Mouse (Mus musculus) kidney, embryonic 15.5 days (tissue): Measurements from ENCODE around the gene Gpr84. TPM values are rescaled to one million over a fixed set of nuclear protein-coding genes. Genes with fewer than 3 reads are reported as not detected.

Experiments
- ATAC-seq: fragments of 200-750 bp; cut with Nextera tagmentation; replicated peaks from 2 replicates; pipeline ENCODE4 v1.8.0; 2017; ENCODE audit warnings: moderate TSS enrichment; ENCODE audit not compliant: low FRiP score
- H3K27ac ChIP-seq: fragments of 300-500 bp; sonication (generic); 2 replicates; pipeline ENCODE4 v1.5.1; 2015; ENCODE audit warnings: mild to moderate bottlenecking, inconsistent platforms
- H3K27me3 ChIP-seq: fragments of 300-500 bp; sonication (generic); 2 replicates; pipeline ENCODE4 v1.6.1; 2015; ENCODE audit warnings: inconsistent platforms
- H3K36me3 ChIP-seq: fragments of 300-500 bp; sonication (generic); 2 replicates; pipeline ENCODE4 v1.6.1; 2015; ENCODE audit warnings: inconsistent platforms
- H3K4me1 ChIP-seq: fragments of 300-500 bp; sonication (generic); 2 replicates; pipeline ENCODE4 v1.6.1; 2015; ENCODE audit warnings: inconsistent platforms
- H3K4me2 ChIP-seq: fragments of 300-500 bp; sonication (generic); 2 replicates; pipeline ENCODE4 v1.6.1; 2015; ENCODE audit warnings: moderate library complexity, mild to moderate bottlenecking, inconsistent platforms
- H3K4me3 ChIP-seq: fragments of 300-500 bp; sonication (generic); replicated peaks from 2 replicates; pipeline ENCODE4 v1.5.1; 2015; ENCODE audit warnings: mild to moderate bottlenecking, inconsistent platforms
- H3K9ac ChIP-seq: fragments of 300-500 bp; sonication (generic); 2 replicates; pipeline ENCODE4 v1.6.1; 2015; ENCODE audit warnings: mild to moderate bottlenecking, inconsistent platforms
- H3K9me3 ChIP-seq: fragments of 300-500 bp; sonication (generic); replicated peaks from 2 replicates; pipeline ENCODE4 v1.6.1; 2016; ENCODE audit warnings: inconsistent platforms
- WGBS: fragments of 180-500 bp; shearing (Covaris S2); methylation state at CpG from one replicate; pipeline ENCODE4 v1.1.7; 2015; ENCODE audit warnings: mixed read lengths; 5-methylcytosine and 5-hydroxymethylcytosine counted together
- polyA plus RNA-seq: library from polyadenylated mRNA; unstranded; fragments of >200 nt; fragmentation: Nextera tagmentation; extraction: Ambion mirVana; gene quantifications from 2 replicates; pipeline ENCODE4 v1.2.1, GENCODE M21; 2015

The Gpr84 gene
- polyA plus RNA-seq, 1 experiment from 2014 or later, result 0.42 TPM

DNA sequence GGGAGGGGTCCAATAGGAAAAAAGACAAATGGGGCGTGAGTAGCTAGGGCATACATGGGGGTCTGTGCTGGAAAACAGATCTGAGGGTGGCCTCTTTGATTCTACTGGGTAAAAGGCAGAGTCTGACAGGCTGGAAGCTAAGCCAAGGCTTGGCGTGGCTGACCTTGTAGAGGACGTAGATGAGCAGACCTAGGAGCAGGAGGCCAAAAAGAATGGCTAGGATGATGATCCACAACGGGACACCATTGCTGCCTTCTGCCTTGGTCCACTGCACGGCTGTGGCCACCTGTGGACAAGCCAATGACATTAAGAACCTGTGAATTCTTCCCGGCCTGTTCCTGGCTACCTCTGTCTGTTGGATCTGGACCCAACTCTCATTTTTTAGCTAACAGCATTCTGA, 35.4 kb upstream of the Gpr84 start:
- peaks cover 10% of the 10 kb centered on the region for H3K4me1 ChIP-seq
- H3K36me3 ChIP-seq, result peaks cover 70% of the 10 kb centered on the region
- no peak overlapping the region for H3K4me2 ChIP-seq
- peaks cover 15% of the 10 kb centered on the region for H3K27me3 ChIP-seq
- H3K9ac ChIP-seq, result no peak overlapping the region
- no peak for ATAC-seq
- H3K27ac ChIP-seq, result no peak overlapping the region
- 88% methylated on average over 6 of the region's 6 CpGs for WGBS
- no peak overlapping the region for H3K4me3 ChIP-seq
- no peaks in the 10 kb centered on the region for H3K9me3 ChIP-seq

DNA sequence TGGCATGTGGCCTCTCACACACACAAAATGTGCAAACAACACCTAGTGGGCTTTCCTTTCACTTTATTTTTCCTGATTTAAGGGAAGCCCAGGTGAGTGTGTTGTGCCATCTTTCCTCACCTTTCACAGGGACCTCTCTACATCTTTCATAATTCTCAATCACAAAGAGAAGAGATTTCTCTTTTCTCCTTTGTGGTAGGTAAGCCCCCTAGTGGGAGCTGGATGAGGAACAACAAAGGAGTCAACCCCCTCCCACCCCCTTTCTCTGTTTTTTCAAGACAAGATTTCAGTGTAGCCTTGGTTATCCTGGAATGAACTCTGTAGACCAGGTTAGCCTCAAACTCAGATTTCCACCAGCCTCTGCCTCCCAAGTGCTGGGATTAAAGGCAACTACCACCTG, 33.1 kb upstream of the Gpr84 start:
- Histone ChIP-seq H3K4me2 (no peak overlapping the region), H3K4me3 (no peak overlapping the region), H3K9me3 (no peaks in the 10 kb centered on the region), H3K27me3 (peaks cover 37% of the 10 kb centered on the region), H3K36me3 (peaks cover 48% of the 10 kb centered on the region), H3K4me1 (peaks cover 30% of the 10 kb centered on the region), H3K9ac (no peak overlapping the region), H3K27ac (no peak overlapping the region)
- no peak for ATAC-seq

DNA sequence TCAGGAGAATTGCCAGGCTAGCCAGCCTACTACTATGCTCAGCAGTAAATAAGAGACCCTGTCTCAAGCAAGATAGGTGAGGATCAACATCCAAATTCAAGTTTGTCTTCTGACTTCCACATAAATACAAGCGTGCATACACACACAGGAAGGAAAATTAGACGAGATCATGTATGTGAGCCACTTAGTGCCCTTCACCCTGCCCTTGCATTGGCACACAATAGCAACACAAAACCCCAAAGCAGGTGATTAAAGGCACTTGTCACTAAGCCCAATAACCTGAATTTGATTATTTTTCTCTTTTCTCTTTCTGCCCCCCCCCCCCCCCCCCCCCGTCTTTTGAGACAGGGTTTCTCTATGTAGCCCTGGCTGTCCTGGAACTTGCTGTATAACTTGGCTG, 32.6 kb upstream of the Gpr84 start:
- no peak overlapping the region for H3K4me3 ChIP-seq
- no peak for ATAC-seq
- 75% methylated on average over 3 of the region's 3 CpGs for WGBS
- H3K4me1 ChIP-seq, result peaks cover 30% of the 10 kb centered on the region
- no peak overlapping the region for H3K9ac ChIP-seq
- peaks cover 43% of the 10 kb centered on the region for H3K27me3 ChIP-seq
- no peak overlapping the region for H3K27ac ChIP-seq
- peaks cover 44% of the 10 kb centered on the region for H3K36me3 ChIP-seq
- no peaks in the 10 kb centered on the region for H3K9me3 ChIP-seq
- no peak overlapping the region for H3K4me2 ChIP-seq

DNA sequence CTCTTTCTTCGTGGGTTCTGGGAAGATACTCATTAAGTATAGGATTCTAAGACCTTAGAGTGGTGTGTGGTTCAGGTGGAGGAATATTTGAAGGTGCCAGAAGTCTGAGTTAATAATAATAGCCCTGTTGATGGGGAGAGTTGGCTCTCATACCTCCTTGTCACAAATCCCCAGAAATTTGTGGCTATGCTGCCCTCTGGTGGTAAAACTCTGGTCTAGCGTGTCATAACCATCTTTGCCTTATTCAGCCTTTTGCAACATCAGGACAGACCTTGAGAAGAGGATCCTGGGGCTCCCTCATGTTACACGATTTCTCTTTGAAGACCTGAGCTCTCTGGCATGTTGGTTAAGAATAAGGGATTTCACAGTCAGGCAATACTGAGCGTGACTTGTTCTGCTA, 32.0 kb upstream of the Gpr84 start:
- Histone ChIP-seq H3K4me1 (peaks cover 34% of the 10 kb centered on the region), H3K4me3 (no peak overlapping the region), H3K27ac (no peak overlapping the region), H3K9me3 (no peaks in the 10 kb centered on the region), H3K36me3 (peaks cover 38% of the 10 kb centered on the region), H3K9ac (no peak overlapping the region), H3K4me2 (no peak overlapping the region), H3K27me3 (peaks cover 49% of the 10 kb centered on the region)
- 21% methylated on average over 4 of the region's 4 CpGs for WGBS
- ATAC-seq, result no peak

DNA sequence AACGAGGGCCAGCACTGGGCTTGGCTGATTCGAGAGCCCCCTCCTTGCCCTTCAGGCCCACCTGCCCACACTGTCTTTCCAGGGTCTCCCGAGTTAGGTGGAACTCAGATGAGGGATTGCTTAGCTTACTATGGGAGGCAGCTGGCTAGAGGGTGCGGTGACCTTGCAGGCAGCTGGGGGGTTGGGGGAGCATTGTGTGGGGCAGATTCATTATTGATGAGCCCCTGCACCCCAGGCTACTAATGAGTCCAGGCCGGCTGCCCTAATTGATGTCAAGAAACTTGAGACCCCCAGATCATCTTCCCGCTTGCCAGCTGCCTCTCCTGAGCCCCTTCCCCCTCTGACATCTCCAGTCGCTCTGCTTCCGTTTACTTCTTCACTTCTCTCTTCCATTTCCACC, 31.1 kb upstream of the Gpr84 start:
- Histone ChIP-seq H3K4me1 (peaks cover 37% of the 10 kb centered on the region), H3K4me2 (no peak overlapping the region), H3K27ac (no peak overlapping the region), H3K36me3 (peaks cover 31% of the 10 kb centered on the region), H3K9me3 (no peaks in the 10 kb centered on the region), H3K4me3 (no peak overlapping the region), H3K9ac (no peak overlapping the region), H3K27me3 (peaks cover 54% of the 10 kb centered on the region)
- 24% methylated on average over 8 of the region's 8 CpGs for whole genome bisulfite sequencing
- no peak for ATAC-seq

DNA sequence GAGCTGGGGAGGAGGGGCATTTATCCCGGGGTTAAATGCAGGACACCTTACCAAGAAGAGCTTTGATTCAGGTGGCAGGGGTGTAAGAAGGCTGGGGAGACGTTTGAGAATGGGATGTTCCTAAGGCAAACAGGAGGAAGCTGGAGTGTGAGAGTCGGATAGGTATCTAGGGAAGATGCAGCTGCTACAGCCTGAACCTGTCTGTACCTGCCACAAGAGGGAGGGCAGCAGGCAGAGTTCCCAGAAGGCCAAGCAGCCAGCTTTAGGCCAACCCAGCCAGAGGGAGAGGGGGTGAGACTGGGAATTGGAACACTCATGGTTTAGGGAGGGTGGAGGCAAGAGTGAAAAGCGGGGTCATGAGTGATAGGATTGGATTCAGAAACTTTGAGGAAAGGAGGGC, 30.4 kb upstream of the Gpr84 start:
- H3K4me3 ChIP-seq, result no peak overlapping the region
- H3K9me3 ChIP-seq, result no peaks in the 10 kb centered on the region
- no peak overlapping the region for H3K9ac ChIP-seq
- peaks cover 23% of the 10 kb centered on the region for H3K36me3 ChIP-seq
- no peak overlapping the region for H3K27ac ChIP-seq
- WGBS, result 30% methylated on average over 4 of the region's 4 CpGs
- H3K4me2 ChIP-seq, result no peak overlapping the region
- peaks cover 55% of the 10 kb centered on the region for H3K27me3 ChIP-seq
- no peak for ATAC-seq
- H3K4me1 ChIP-seq, result peaks cover 39% of the 10 kb centered on the region

DNA sequence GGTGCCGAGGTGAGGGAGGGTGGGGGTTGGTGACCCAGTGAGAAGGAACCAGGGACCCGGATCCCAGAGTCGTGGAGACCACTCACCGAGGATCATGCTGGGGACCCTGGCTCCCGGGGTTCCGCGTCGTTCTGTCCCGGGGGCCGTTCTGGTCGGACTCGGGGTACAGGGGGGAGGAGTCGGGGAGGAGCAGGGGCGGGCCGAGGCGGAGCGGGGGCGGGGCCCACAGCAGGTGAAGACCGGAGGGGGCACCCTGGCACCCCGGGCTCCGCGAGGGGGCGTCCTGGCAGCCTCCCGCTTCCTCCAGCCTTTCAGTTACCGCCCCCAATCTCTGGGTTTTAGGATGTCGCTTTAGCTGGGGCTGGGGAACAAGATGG, 29.5 kb upstream of the Gpr84 start, which contains the start of gene Zfp385a:
Gene Zfp385a, minus strand, starts transcription at position 133 of the 377 bp plus-strand sequence.
- peaks cover 62% of the 10 kb centered on the region for H3K27me3 ChIP-seq
- ATAC-seq, result peak; percentile 44
- no peaks in the 10 kb centered on the region for H3K9me3 ChIP-seq

DNA sequence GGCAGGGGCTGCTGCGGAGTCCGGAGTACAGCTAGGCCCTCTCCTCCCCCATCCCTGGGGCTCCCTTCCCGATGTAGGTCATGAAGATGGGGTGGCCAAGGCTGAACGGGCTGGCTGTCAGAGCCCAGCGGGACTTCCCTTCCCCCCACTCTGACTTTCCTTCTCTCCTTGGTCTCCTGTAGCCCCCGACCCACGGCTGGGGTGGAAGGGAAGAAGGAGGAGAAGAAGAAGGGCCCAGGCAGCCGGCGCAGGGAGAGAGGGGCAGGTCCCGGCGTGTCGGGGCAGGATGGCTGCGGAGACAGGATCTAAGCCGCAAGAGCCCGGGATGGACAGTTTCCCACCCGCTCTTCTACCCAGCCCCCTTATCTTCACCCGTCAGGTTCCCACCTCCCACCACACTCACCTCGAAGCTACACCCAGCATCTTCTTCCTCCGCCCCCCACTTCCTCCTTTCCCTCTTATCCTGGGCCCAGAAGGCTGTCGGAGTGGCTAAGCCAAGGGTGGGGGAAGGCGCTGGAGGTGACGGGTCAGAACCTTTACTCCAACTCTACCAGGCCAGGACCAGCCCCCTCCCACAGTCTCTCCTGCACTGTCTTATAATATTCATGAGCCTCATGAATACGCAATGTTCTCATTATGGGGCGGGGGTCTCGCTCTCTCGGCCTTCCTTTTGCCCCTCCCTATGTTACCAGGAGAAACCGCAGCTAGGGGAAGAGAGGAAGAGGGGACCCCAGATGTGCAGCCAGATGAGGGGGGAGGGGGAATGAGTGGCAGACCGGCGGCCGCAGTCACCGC, 29.0 kb upstream of the Gpr84 start:
- Histone ChIP-seq H3K9me3 (no peaks in the 10 kb centered on the region), H3K9ac (peak overlapping the region; percentile 52), H3K27ac (no peak overlapping the region), H3K27me3 (peaks cover 64% of the 10 kb centered on the region), H3K4me1 (peaks cover 51% of the 10 kb centered on the region), H3K4me2 (peak overlapping the region; percentile 95), H3K36me3 (peaks cover 9% of the 10 kb centered on the region), H3K4me3 (peak overlapping the region; percentile 67)
- 4% methylated on average over 28 of the region's 31 CpGs for WGBS
- ATAC-seq, result peak; percentile 13; the same call in 1 of the 2 replicates

More for the DNA sequence above, 29.5 kb upstream of the Gpr84 start, which contains the start of gene Zfp385a:
- Histone ChIP-seq H3K27ac (no peak within 1 kb of the TSS), H3K4me2 (peak within 1 kb of the TSS; percentile 95), H3K4me3 (peak within 1 kb of the TSS; percentile 67), H3K4me1 (peaks cover 47% of the 10 kb centered on the region), H3K9ac (peak within 1 kb of the TSS; percentile 52), H3K36me3 (peaks cover 15% of the 10 kb centered on the region)
- WGBS, result under 1% methylated on average over 26 of the region's 26 CpGs

DNA sequence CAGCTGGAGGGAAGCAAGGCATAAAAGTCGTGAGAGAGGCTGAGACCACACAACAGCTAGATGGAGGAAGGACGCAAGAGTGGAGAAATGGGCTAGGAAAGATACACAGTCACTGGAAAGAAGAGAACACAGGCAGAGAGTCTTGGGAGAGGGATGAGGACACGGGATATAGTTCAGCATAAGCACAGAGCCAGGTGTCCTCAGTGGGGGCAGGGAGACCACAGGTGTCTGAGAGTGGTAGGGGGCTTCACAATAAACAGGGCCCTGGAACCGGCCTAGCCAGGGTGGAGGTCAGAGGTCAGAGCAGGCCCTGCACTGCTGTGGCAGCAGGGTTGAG, 28.4 kb upstream of the Gpr84 start:
- Histone ChIP-seq H3K36me3 (peaks cover 3% of the 10 kb centered on the region), H3K4me2 (peak overlapping the region; percentile 95), H3K9ac (no peak overlapping the region), H3K9me3 (no peaks in the 10 kb centered on the region), H3K4me3 (peak overlapping the region; percentile 67; the same call in 1 of the 2 replicates), H3K27ac (no peak overlapping the region), H3K27me3 (peaks cover 64% of the 10 kb centered on the region), H3K4me1 (peaks cover 57% of the 10 kb centered on the region)
- no peak for ATAC-seq
- 44% methylated on average over 4 of the region's 4 CpGs for whole genome bisulfite sequencing

DNA sequence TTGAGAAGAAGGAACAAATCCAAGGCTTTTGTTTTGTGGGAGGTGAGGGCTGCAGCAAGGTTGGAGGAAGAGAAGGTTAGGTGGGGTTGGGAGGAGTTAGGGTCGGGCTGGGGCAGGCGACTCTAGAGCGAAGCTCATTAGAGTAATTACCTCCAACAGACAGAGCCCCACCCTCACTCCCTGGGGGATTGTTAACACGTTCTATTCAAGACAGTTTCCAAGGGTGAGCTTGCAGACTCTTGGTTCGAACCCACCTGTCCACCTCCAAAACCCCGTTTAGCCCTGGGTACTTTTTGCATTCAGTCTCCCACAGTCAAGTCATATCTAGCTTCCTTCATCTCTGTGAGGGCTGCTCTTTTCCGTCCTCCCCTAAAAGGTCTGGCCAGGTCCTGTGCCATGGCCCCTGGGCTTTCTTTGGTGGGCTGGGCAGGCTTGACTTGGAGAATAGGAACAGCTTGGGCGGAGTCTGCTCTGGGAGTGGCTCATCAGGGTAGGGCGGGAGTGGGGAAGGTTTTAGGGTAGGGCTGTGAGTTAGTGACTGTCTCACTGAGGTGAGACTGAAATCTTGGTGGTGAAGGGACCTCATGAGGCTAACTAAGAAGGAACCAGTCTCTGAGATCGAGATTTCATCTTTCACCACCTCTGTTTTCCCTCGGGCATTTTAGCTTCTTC, 26.7 kb upstream of the Gpr84 start:
- no peaks in the 10 kb centered on the region for H3K9me3 ChIP-seq
- H3K36me3 ChIP-seq, result no peaks in the 10 kb centered on the region
- no peak overlapping the region for H3K4me2 ChIP-seq
- peaks cover 62% of the 10 kb centered on the region for H3K27me3 ChIP-seq
- peaks cover 66% of the 10 kb centered on the region for H3K4me1 ChIP-seq
- no peak overlapping the region for H3K4me3 ChIP-seq
- no peak overlapping the region for H3K9ac ChIP-seq
- no peak overlapping the region for H3K27ac ChIP-seq
- WGBS, result 20% methylated on average over 11 of the region's 11 CpGs
- ATAC-seq, result no peak

DNA sequence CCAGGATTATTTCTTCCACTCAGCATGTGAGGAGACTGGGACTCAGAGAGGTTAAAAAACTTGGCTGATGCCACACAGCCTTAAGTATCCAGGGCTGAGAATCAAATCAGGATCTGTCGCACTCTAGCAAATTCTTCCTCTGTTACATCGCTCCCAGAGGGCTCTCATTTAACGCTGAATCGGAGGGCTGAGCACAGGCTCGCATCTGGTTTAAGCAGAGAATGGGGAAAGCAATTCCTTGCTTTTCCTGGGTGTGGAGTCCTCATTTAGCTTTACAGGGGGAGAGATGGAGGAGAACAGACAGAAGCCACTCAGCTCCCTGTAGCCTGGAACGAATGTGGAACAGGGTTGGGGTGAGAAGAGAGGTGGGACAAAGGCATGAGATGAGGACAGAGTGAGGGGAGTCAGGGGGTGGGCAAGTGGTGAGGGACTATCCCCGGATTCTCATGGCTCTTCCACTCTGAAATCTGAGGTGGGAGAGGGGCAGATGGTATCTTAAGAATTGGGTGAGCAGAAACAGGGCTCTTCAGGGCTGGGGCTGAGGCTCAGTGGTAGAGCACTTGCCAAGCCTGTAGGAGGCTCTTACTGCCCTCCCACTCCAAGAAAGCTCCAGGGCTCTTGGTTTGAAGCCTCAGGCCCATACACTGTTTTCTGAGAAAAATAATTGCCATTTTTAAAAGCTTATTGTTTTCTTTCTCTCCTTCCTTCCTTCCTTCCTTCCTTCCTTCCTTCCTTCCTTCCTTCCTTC, 25.2 kb upstream of the Gpr84 start:
- Histone ChIP-seq H3K36me3 (no peaks in the 10 kb centered on the region), H3K4me1 (peaks cover 54% of the 10 kb centered on the region)
- 25% methylated on average over 7 of the region's 7 CpGs for whole genome bisulfite sequencing

DNA sequence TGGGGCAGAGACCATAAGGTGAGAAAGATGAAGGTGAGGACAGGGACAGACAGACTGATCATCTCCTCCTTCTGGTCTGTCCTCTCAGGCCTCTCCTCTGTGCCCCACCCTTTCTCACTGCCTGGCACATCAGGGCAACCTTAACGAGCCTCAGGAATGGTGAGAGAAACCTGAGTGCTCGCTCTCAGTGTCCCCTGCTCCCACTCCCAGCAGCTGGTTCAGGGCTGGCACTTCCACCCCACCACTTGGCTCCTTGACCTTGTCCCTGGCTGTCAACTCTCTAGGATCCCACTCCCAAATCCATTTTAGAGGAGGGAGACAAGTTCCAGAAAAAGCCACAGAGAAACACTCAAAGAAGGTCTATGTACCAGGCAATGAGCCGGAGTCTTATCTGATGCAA, 24.6 kb upstream of the Gpr84 start:
- ATAC-seq, result no peak
- WGBS, result 47% methylated on average over 3 of the region's 3 CpGs
- Histone ChIP-seq H3K4me3 (no peak overlapping the region), H3K9ac (no peak overlapping the region), H3K4me1 (peaks cover 48% of the 10 kb centered on the region), H3K9me3 (no peaks in the 10 kb centered on the region), H3K27ac (no peak overlapping the region), H3K27me3 (peaks cover 41% of the 10 kb centered on the region), H3K4me2 (no peak overlapping the region), H3K36me3 (no peaks in the 10 kb centered on the region)

More for the DNA sequence above, 25.2 kb upstream of the Gpr84 start:
- Histone ChIP-seq H3K9ac (no peak overlapping the region), H3K27me3 (peaks cover 48% of the 10 kb centered on the region), H3K4me2 (no peak overlapping the region), H3K27ac (no peak overlapping the region), H3K9me3 (no peaks in the 10 kb centered on the region), H3K4me3 (no peak overlapping the region)
- ATAC-seq, result no peak
